Mouse (Mus musculus) stomach, postnatal 0 days (tissue): ENCODE data around the gene Mamstr. TPM values are rescaled to one million over a fixed set of nuclear protein-coding genes. Genes with fewer than 3 reads are reported as not detected.
A peak's percentile ranks its signal among the peaks of the same experiment; 100 is the strongest.
"Not testable (repeated sequence)": the region's sequence is repeated elsewhere in the genome, so short reads cannot be mapped to it uniquely, and the experiment has no call there.

Experiments
- ATAC-seq: fragments of 200-750 bp; cut with Nextera tagmentation; 2 replicates; pipeline ENCODE4 v1.8.0; 2017; ENCODE audit not compliant: low FRiP score, low TSS enrichment
- DNase-seq: peaks from one replicate; pipeline ENCODE4 v3.0.0-alpha.2; 2016; ENCODE audit warnings: low spot score
- H3K27ac ChIP-seq: fragments of 300-500 bp; sonication (generic); replicated peaks from 2 replicates; pipeline ENCODE4 v1.5.1; 2014; ENCODE audit warnings: mild to moderate bottlenecking, control low read depth
- H3K27me3 ChIP-seq: fragments of 300-500 bp; sonication (generic); 2 replicates; pipeline ENCODE4 v1.6.1; 2014; ENCODE audit warnings: low read length; ENCODE audit not compliant: control insufficient read depth, insufficient read depth
- H3K36me3 ChIP-seq: fragments of 300-500 bp; sonication (generic); 2 replicates; pipeline ENCODE4 v1.6.1; 2014; ENCODE audit warnings: low read length, mixed read lengths; ENCODE audit not compliant: control insufficient read depth, insufficient read depth
- H3K4me1 ChIP-seq: fragments of 300-500 bp; sonication (generic); replicated peaks from 2 replicates; pipeline ENCODE4 v1.6.1; 2014; ENCODE audit warnings: antibody characterized with exemption; ENCODE audit not compliant: control insufficient read depth, insufficient read depth
- H3K4me2 ChIP-seq: fragments of 300-500 bp; sonication (generic); replicated peaks from 2 replicates; pipeline ENCODE4 v1.6.1; 2014; ENCODE audit warnings: low read depth, mild to moderate bottlenecking, control low read depth, moderate library complexity
- H3K4me3 ChIP-seq: fragments of 300-500 bp; sonication (generic); 2 replicates; pipeline ENCODE4 v1.5.1; 2014; ENCODE audit warnings: low read depth, low read length, control low read depth
- H3K9ac ChIP-seq: fragments of 300-500 bp; sonication (generic); 2 replicates; pipeline ENCODE4 v1.6.1; 2014; ENCODE audit warnings: mild to moderate bottlenecking, low read length, control low read depth, mixed read lengths
- H3K9me3 ChIP-seq: fragments of 300-500 bp; sonication (generic); 2 replicates; pipeline ENCODE4 v1.6.1; 2016; ENCODE audit warnings: low read length; ENCODE audit not compliant: control insufficient read depth
- CTCF ChIP-seq: IDR thresholded peaks from 2 replicates; pipeline ENCODE4 v1.5.1; 2016; ENCODE audit warnings: antibody characterized with exemption, low read depth, mild to moderate bottlenecking, moderate library complexity
- EP300 ChIP-seq: optimal IDR thresholded peaks from 2 replicates; pipeline ENCODE3; 2016; ENCODE audit warnings: antibody characterized with exemption
- WGBS: fragments of 180-500 bp; shearing (Covaris S2); extraction: QIAGEN DNeasy Blood & Tissue Kit; methylation state at CpG from one replicate; pipeline ENCODE4 v1.1.7; 2014; 5-methylcytosine and 5-hydroxymethylcytosine counted together
- polyA plus RNA-seq: library from polyadenylated mRNA; unstranded; fragments of >200 nt; fragmentation: Nextera tagmentation; extraction: Ambion mirVana; gene quantifications from 2 replicates; pipeline ENCODE4 v1.2.1, GENCODE M21; 2015

The Mamstr gene
- polyA plus RNA-seq, 1 experiment from 2014 or later = 4.6 TPM

DNA sequence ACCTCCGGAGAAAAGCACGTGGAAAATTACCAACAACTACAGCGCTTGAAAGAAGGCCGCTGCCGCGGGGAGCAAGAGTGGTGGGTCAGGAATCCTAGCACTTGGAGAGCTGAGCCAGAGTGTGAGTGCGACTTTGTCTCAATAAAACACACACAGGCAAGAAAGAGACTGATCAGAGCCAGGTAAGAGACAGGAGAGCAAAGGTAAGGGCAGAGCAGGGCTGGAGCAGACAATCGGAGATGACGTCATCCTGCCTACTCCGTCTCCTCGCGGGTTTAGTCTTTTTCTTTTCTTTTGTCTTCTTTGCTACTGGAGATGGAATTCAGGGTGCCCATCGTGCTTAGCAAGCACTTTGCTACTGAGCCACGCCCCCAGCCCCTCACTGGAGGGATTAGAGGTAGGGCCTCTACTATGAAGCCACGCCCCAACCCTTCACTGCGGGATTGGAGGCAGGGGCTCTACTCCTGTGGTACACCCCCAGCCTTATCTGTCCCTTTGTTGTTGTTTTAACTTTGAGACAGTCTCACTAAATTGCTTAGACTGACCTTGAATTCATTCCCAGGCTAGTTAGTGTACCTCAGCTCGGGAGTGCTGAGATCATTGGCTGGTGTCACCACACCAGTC, 14.8 kb downstream of the Mamstr start:
- ATAC-seq = peak; percentile 55
- peak overlapping the region; percentile 27; the same call in 1 of the 2 replicates for H3K9ac ChIP-seq
- 0 out of 2 replicates have a peak overlapping the region, but pooled peaks have one; percentile 14 for H3K4me2 ChIP-seq
- no peak overlapping the region for H3K4me3 ChIP-seq
- no peaks in the 10 kb centered on the region for H3K9me3 ChIP-seq
- H3K36me3 ChIP-seq = no peaks in the 10 kb centered on the region
- 28% methylated on average over 17 of the region's 17 CpGs for WGBS
- H3K27ac ChIP-seq = peak overlapping the region; percentile 69; the same call in 1 of the 2 replicates
- no peaks in the 10 kb centered on the region for H3K27me3 ChIP-seq
- H3K4me1 ChIP-seq = 0 out of 2 replicates have a peak, but pooled peaks cover 2% of the 10 kb centered on the region
- TF ChIP-seq CTCF = no peak
- no peak for TF ChIP-seq EP300
- no peak for DNase-seq

GRCm38 (mm10) chr7:45660746-45661478, 21.1 kb downstream of the Mamstr start:
- TF ChIP-seq EP300 (no peak), CTCF (no peak)
- no peaks in the 10 kb centered on the region for H3K9me3 ChIP-seq
- WGBS = 78% methylated on average over 11 of the region's 11 CpGs
- no peak overlapping the region for H3K4me2 ChIP-seq
- no peaks in the 10 kb centered on the region for H3K27me3 ChIP-seq
- H3K9ac ChIP-seq = no peak overlapping the region
- H3K4me3 ChIP-seq = no peak overlapping the region
- H3K36me3 ChIP-seq = no peaks in the 10 kb centered on the region
- DNase-seq (no peak), ATAC-seq (no peak)
- peaks cover 2% of the 10 kb centered on the region; the same call in 1 of the 2 replicates for H3K4me1 ChIP-seq
- peak overlapping the region; percentile 56; the same call in 1 of the 2 replicates for H3K27ac ChIP-seq

- not testable (repeated sequence) for H3K27me3 ChIP-seq, ATAC-seq, DNase-seq, H3K36me3 ChIP-seq, H3K9ac ChIP-seq, H3K27ac ChIP-seq, H3K4me3 ChIP-seq, H3K4me2 ChIP-seq, H3K4me1 ChIP-seq, H3K9me3 ChIP-seq
- WGBS = 89% methylated on average over 6 of the region's 6 CpGs
These were observed 21.9 kb downstream of the Mamstr start for GRCm38 (mm10) chr7:45661702-45662101.

GRCm38 (mm10) chr7:45665303-45666138, 25.7 kb downstream of the Mamstr start:
- Histone ChIP-seq H3K36me3 (no peaks in the 10 kb centered on the region), H3K9ac (peak overlapping the region; percentile 60), H3K4me1 (peaks cover 2% of the 10 kb centered on the region; the same call in 1 of the 2 replicates), H3K4me3 (peak overlapping the region; percentile 37), H3K9me3 (no peaks in the 10 kb centered on the region), H3K27ac (peak overlapping the region; percentile 89), H3K27me3 (no peaks in the 10 kb centered on the region), H3K4me2 (peak overlapping the region; percentile 45)
- peak; percentile 60 for ATAC-seq
- TF ChIP-seq CTCF = no peak
- no peak for TF ChIP-seq EP300
- DNase-seq = peak; percentile 70
- 48% methylated on average over 13 of the region's 13 CpGs for WGBS

DNA sequence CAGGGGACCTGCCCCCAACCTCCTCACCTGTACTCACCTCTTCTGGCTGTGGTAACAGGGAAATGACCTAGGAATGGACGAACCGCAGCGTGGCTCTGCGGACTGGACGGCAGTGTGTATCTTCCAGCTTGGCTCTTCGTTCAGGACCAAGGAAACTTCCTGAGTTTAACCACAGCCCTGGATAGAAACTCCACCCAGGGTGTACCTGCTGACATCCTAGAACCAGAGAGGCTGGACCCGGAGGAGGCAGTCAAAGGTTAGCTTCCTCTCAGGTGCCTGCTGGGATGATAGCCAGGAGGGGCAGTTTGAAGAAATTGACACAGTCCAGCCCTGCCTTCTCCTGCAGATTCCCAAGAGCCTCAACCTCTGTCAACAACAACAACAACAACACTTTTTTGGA, 26.4 kb downstream of the Mamstr start, which contains the start of gene Fut2:
Gene Fut2 (minus strand): TSS at position 234 of the 400 bp plus-strand sequence.
- peak; percentile 62 for DNase-seq
- H3K4me1 ChIP-seq = peaks cover 2% of the 10 kb centered on the region; the same call in 1 of the 2 replicates
- no peaks in the 10 kb centered on the region for H3K36me3 ChIP-seq
- H3K9ac ChIP-seq = peak within 1 kb of the TSS; percentile 60
- ATAC-seq = peak; percentile 71
- no peaks in the 10 kb centered on the region for H3K27me3 ChIP-seq
- WGBS = 73% methylated on average over 7 of the region's 7 CpGs
- H3K4me2 ChIP-seq = peak within 1 kb of the TSS; percentile 45
- H3K4me3 ChIP-seq = peak within 1 kb of the TSS; percentile 37
- H3K27ac ChIP-seq = peak within 1 kb of the TSS; percentile 89
- no peak for TF ChIP-seq CTCF
- TF ChIP-seq EP300 = no peak
- no peaks in the 10 kb centered on the region for H3K9me3 ChIP-seq
